Mouse (Mus musculus) midbrain, postnatal 0 days (tissue): ENCODE measurements at regions not wholly inside any gene's neighbourhood (a gene's known extent, or its start where the extent isn't known, plus 50 kb on each side); places are given as distances from the start of the nearest gene placed in this dataset.

Source experiments
- ATAC-seq: fragments of 200-750 bp; cut with Nextera tagmentation; 2 replicates; pipeline ENCODE4 v1.8.0; 2017; ENCODE audit warnings: moderate number of reproducible peaks, mild to moderate bottlenecking, moderate TSS enrichment, moderate library complexity; ENCODE audit not compliant: low FRiP score
- DNase-seq: peaks from one replicate; pipeline ENCODE4 v3.0.0-alpha.2; 2015; ENCODE audit warnings: low spot score
- H3K27ac ChIP-seq: fragments of 300-500 bp; sonication (generic); 2 replicates; pipeline ENCODE4 v1.5.1; 2014; ENCODE audit warnings: low read depth, mild to moderate bottlenecking, low read length, mixed read lengths
- H3K27me3 ChIP-seq: fragments of 300-500 bp; sonication (generic); 2 replicates; pipeline ENCODE4 v1.6.1; 2014; ENCODE audit warnings: low read length, control low read depth, mixed read lengths; ENCODE audit not compliant: insufficient read depth
- H3K36me3 ChIP-seq: fragments of 300-500 bp; sonication (generic); 2 replicates; pipeline ENCODE4 v1.6.1; 2014; ENCODE audit warnings: low read length, control low read depth, mixed read lengths; ENCODE audit not compliant: insufficient read depth
- H3K4me1 ChIP-seq: fragments of 300-500 bp; sonication (generic); 2 replicates; pipeline ENCODE4 v1.6.1; 2014; ENCODE audit warnings: mild to moderate bottlenecking, control low read depth, antibody characterized with exemption, low read length, mixed read lengths; ENCODE audit not compliant: insufficient read depth
- H3K4me2 ChIP-seq: fragments of 300-500 bp; sonication (generic); 2 replicates; pipeline ENCODE4 v1.6.1; 2014; ENCODE audit warnings: low read depth, mild to moderate bottlenecking, low read length, mixed read lengths; ENCODE audit not compliant: poor library complexity, severe bottlenecking
- H3K4me3 ChIP-seq: fragments of 300-500 bp; sonication (generic); 2 replicates; pipeline ENCODE4 v1.5.1; 2014; ENCODE audit warnings: low read depth, mild to moderate bottlenecking, low read length, moderate library complexity
- H3K9ac ChIP-seq: fragments of 300-500 bp; sonication (generic); replicated peaks from 2 replicates; pipeline ENCODE4 v1.6.1; 2014; ENCODE audit warnings: mild to moderate bottlenecking, low read length, moderate library complexity, mixed read lengths; ENCODE audit not compliant: poor library complexity, severe bottlenecking
- H3K9me3 ChIP-seq: fragments of 300-500 bp; sonication (generic); 2 replicates; pipeline ENCODE4 v1.6.1; 2016; ENCODE audit warnings: low read length, control low read depth
- CTCF ChIP-seq: IDR thresholded peaks from 2 replicates; pipeline ENCODE4 v1.5.1; 2016; ENCODE audit warnings: antibody characterized with exemption, mild to moderate bottlenecking
- WGBS: fragments of 180-500 bp; shearing (Covaris S2); extraction: QIAGEN DNeasy Blood & Tissue Kit; methylation state at CpG from one replicate; pipeline ENCODE4 v1.1.7; 2014; 5-methylcytosine and 5-hydroxymethylcytosine counted together

DNA sequence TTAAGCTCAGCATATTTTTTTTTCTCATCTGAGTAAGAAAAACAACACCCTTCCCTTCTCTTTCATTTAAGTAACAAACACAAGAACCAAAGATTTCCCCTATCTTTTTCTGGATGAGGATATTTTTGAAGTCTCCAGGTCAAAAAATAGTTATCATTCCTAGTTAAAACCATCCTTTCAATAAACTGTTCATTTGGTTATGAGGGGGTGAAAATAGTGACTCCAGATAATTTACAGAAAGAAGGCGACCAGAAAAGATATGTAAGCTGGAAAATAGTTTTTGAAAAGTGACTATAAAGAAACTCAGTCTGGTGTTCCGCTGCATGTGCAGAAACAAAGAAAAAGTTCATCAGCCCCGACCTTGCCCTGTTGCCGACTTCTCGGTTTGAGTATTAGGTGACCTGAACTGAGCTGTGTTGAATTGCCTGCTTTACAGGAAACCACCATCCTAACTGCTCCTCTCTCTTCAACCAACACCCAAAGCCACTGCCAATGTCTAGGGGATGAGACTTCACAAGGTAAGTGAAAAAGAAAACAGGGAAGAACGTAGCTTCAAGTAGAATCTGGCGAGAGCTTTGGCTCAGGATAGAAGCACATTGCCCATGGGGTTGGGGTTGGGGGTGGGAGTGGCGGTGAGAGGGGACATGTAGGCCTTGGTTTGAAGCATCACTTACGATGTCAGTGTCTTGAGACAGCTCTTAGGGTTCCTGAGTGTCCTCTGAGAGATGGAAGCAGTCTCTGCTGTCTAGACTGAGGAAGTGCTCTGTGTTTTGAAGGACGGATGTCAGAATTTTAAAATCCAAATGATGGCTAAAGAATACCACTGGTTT is 104.6 kb downstream of the Ube2e3 start:
- H3K36me3 ChIP-seq = no peaks in the 10 kb centered on the region
- H3K4me2 ChIP-seq = no peak overlapping the region
- no peak for TF ChIP-seq CTCF
- no peak for DNase-seq
- H3K9ac ChIP-seq = no peak overlapping the region
- H3K9me3 ChIP-seq = no peaks in the 10 kb centered on the region
- no peak overlapping the region for H3K4me3 ChIP-seq
- 87% methylated on average over 10 of the region's 10 CpGs for WGBS
- H3K27ac ChIP-seq = no peak overlapping the region
- no peaks in the 10 kb centered on the region for H3K4me1 ChIP-seq
- no peaks in the 10 kb centered on the region for H3K27me3 ChIP-seq
- no peak for ATAC-seq

DNA sequence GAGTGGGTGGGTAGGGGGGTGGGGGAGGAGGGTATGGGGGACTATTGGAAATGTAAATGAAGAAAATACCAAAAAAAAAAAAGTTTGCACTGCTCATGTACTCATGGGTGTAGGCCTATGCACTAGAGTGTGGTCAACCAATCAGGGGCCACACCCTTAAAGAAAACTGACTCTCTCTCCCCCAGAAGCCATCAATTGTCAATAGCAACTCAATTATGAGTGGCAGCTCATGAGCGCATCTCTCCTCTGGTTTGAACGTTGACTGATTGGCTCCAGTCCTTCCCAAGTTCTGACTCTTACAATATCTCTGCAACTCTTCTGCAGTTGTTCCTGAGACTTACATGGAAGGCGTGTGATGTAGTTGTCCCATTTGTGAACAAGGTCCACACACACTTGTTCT is 105.9 kb downstream of the Ube2e3 start:
- H3K4me3 ChIP-seq = no peak overlapping the region
- no peak overlapping the region for H3K4me2 ChIP-seq
- no peak for TF ChIP-seq CTCF
- H3K27ac ChIP-seq = no peak overlapping the region
- no peaks in the 10 kb centered on the region for H3K9me3 ChIP-seq
- no peak for ATAC-seq
- H3K36me3 ChIP-seq = no peaks in the 10 kb centered on the region
- H3K27me3 ChIP-seq = no peaks in the 10 kb centered on the region
- no peaks in the 10 kb centered on the region for H3K4me1 ChIP-seq
- no peak overlapping the region for H3K9ac ChIP-seq
- 92% methylated on average over 3 of the region's 3 CpGs for WGBS
- no peak for DNase-seq

DNA sequence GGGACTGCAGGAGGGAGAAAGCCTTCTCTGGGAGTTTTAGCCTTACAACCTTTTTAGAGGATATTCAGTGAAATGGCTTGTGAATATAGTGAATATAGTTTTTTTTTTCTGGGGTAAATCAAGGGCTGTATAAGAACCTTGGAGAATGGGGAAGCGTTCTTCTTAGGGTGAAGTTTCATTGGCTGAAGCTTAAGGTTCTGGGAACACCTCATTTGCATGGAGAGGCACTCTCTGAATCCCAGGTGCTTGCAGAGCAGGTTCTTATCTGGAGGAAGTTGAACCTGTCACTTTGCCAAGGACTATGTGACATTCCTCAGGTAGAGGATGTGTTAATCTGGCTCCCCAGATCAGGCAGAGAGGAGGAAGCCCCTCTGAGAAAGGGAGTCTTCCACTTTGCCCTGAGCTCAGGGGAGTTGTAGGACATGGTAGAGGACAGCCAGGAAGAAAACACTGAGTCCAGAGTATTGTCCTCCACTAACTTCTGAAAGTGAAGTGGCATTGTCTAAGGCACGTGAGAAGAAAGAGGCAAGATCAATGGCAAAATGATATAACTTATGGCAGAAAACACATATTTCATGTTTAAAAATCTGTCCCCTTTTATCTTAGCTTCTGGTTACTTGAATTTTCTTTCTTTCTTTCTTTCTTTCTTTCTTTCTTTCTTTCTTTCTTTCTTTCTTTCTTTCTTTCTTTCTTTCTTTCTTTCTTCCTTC is 106.9 kb downstream of the Ube2e3 start:
- Histone ChIP-seq H3K4me2 (no peak overlapping the region), H3K4me3 (no peak overlapping the region), H3K27me3 (no peaks in the 10 kb centered on the region), H3K27ac (no peak overlapping the region), H3K36me3 (no peaks in the 10 kb centered on the region), H3K4me1 (no peaks in the 10 kb centered on the region), H3K9me3 (no peaks in the 10 kb centered on the region), H3K9ac (no peak overlapping the region)
- no peak for TF ChIP-seq CTCF
- no peak for DNase-seq
- ATAC-seq = no peak
- 86% methylated on average over 2 of the region's 2 CpGs for WGBS

DNA sequence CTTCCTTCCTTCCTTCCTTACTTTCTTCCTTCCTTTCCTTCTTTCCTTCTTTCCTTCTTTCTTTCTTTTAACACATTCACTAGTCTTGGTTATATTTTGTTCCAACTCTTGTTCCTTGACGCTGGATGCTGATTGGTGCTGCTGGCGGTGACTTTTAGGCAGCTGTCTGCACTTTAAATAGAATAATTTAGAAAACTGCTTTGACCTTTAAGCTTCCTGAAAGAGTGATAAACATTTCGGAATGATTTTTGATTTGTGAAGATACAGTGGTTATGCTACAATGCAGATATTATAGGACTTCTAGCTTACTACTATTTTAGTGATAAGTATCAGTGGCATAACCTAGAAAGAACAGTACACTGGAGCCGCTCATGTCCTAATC is 107.5 kb downstream of the Ube2e3 start:
- ATAC-seq = no peak

DNA sequence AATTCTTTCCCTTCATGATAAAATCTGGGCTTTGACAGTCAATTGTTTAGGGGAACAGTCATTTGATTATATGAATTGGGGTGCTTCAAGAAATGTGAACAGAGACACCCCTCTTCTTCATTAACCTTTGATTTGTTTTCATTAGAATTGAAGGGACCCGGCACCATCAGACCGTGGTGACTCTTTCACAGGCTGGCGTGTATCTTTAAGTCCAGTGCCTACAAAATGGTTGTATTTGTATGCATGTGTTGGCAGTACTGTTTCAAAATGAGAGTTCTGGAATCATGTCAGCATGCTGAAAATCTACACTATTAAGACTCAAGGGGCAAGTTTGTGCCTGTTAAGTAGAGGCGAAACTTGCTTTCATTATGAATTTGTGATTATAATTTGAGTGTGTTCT is 108.2 kb downstream of the Ube2e3 start:
- 94% methylated on average over 4 of the region's 4 CpGs for WGBS
- no peak for ATAC-seq
- no peaks in the 10 kb centered on the region for H3K9me3 ChIP-seq
- H3K36me3 ChIP-seq = no peaks in the 10 kb centered on the region
- H3K27ac ChIP-seq = no peak overlapping the region
- TF ChIP-seq CTCF = no peak
- DNase-seq = no peak
- no peak overlapping the region for H3K4me3 ChIP-seq
- no peaks in the 10 kb centered on the region for H3K27me3 ChIP-seq
- H3K4me1 ChIP-seq = no peaks in the 10 kb centered on the region
- no peak overlapping the region for H3K9ac ChIP-seq
- no peak overlapping the region for H3K4me2 ChIP-seq

More for the DNA sequence above, 107.5 kb downstream of the Ube2e3 start:
- no peaks in the 10 kb centered on the region for H3K36me3 ChIP-seq
- H3K4me2 ChIP-seq = no peak overlapping the region
- no peak for TF ChIP-seq CTCF
- DNase-seq = no peak
- H3K4me1 ChIP-seq = no peaks in the 10 kb centered on the region
- H3K27ac ChIP-seq = no peak overlapping the region
- H3K9ac ChIP-seq = no peak overlapping the region
- H3K27me3 ChIP-seq = no peaks in the 10 kb centered on the region
- H3K4me3 ChIP-seq = no peak overlapping the region
- WGBS = 93% methylated on average over 4 of the region's 4 CpGs
- no peaks in the 10 kb centered on the region for H3K9me3 ChIP-seq
